Mouse (Mus musculus): Measurements from ENCODE around the gene Nr4a1.

Gene Nr4a1

GRCm38 (mm10) chr15:101253886-101254795 lies at the start of gene Nr4a1:
Nr4a1 (plus strand) TSS chr15:101254269.
- DNase-seq (ENCODE audit: low spot score) = peak; percentile 62

- no peak for DNase-seq (ENCODE audit: low spot score)
These were observed 49.3 kb upstream of the Nr4a1 start for GRCm38 (mm10) chr15:101204781-101205180.

- DNase-seq (ENCODE audit: low spot score) = no peak
These were observed 43.8 kb upstream of the Nr4a1 start for GRCm38 (mm10) chr15:101210228-101210627.

GRCm38 (mm10) chr15:101210998-101211613 lies 43.0 kb upstream of the Nr4a1 start:
- no peak for DNase-seq (ENCODE audit: low spot score)

GRCm38 (mm10) chr15:101212435-101212834 lies 41.6 kb upstream of the Nr4a1 start:
- no peak for DNase-seq (ENCODE audit: low spot score)

- DNase-seq (ENCODE audit: low spot score) = no peak
These were observed 38.9 kb upstream of the Nr4a1 start for GRCm38 (mm10) chr15:101215136-101215535.

GRCm38 (mm10) chr15:101216036-101216435 lies 38.0 kb upstream of the Nr4a1 start:
- DNase-seq (ENCODE audit: low spot score) = no peak

- DNase-seq (ENCODE audit: low spot score) = no peak
These were observed 33.2 kb upstream of the Nr4a1 start for GRCm38 (mm10) chr15:101220905-101221297.

- DNase-seq (ENCODE audit: low spot score) = peak; percentile 56
These were observed 32.6 kb upstream of the Nr4a1 start for GRCm38 (mm10) chr15:101221298-101222104.

GRCm38 (mm10) chr15:101222897-101223482 lies 31.1 kb upstream of the Nr4a1 start:
- DNase-seq (ENCODE audit: low spot score) = no peak

- DNase-seq (ENCODE audit: low spot score) = no peak
These were observed 30.5 kb upstream of the Nr4a1 start for GRCm38 (mm10) chr15:101223596-101223995.

GRCm38 (mm10) chr15:101224006-101224906 lies 29.8 kb upstream of the Nr4a1 start, which contains the start of gene Grasp:
Grasp (plus strand) TSS chr15:101224188.
- peak; percentile 79 for DNase-seq (ENCODE audit: low spot score)

- no peak for DNase-seq (ENCODE audit: low spot score)
These were observed 29.1 kb upstream of the Nr4a1 start for GRCm38 (mm10) chr15:101224977-101225376.

GRCm38 (mm10) chr15:101227971-101228370 lies 26.1 kb upstream of the Nr4a1 start:
- peak; percentile 32 for DNase-seq (ENCODE audit: low spot score)

GRCm38 (mm10) chr15:101228866-101229590 lies 25.0 kb upstream of the Nr4a1 start:
- no peak for DNase-seq (ENCODE audit: low spot score)

GRCm38 (mm10) chr15:101230503-101230902 lies 23.6 kb upstream of the Nr4a1 start:
- DNase-seq (ENCODE audit: low spot score) = no peak

GRCm38 (mm10) chr15:101230995-101231647 lies 22.9 kb upstream of the Nr4a1 start:
- peak; percentile 34 for DNase-seq (ENCODE audit: low spot score)

GRCm38 (mm10) chr15:101231648-101232180 lies 22.4 kb upstream of the Nr4a1 start:
- no peak for DNase-seq (ENCODE audit: low spot score)

GRCm38 (mm10) chr15:101232607-101233006 lies 21.5 kb upstream of the Nr4a1 start:
- no peak for DNase-seq (ENCODE audit: low spot score)

Data from yolk sac, embryonic 10.5 days (tissue).